In the genomic region with DNA sequence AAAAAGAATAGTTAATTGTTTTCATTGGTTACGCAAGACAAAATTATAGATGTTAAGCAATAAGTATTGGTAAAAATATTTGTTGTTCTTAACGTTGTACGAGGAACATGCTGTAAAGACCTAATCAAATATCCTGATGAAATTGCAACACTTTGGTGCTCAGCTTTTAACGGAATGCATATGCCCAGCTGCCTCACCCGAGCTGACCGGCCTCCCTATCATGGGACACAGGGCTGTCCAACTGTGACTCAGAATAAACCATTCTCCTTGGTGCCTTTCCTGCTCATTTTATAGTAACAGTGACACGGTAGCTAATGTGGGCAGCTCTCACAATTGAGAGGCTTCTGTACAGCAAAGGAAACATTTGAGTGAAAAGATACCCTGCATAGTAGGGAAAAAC, we compare ENCODE assay signal across 7 mouse cellular contexts. TPM values are rescaled to one million over a fixed set of nuclear protein-coding genes. Genes with fewer than 3 reads are reported as not detected.
DNase-seq lines count a peak whose midpoint lies in the region; ATAC-seq and TF ChIP-seq lines count a peak whose summit lies in the region.

No protein-coding gene starts in this region.

- no peaks in the 10 kb centered on the region for H3K4me1 ChIP-seq in ES-Bruce4 (ENCODE audit: control insufficient read depth, insufficient read depth, low read length)
- peaks cover 11% of the 10 kb centered on the region; the same call in 1 of the 2 replicates for H3K4me1 ChIP-seq in heart, embryonic 12.5 days (replicated peaks)
- H3K4me1 ChIP-seq in liver, embryonic 16.5 days (ENCODE audit: control insufficient read depth, low read depth, low read length): peaks cover 20% of the 10 kb centered on the region

- 0 out of 2 replicates have a peak overlapping the region, but pooled peaks have one; percentile 74 for H3K9ac ChIP-seq in ES-Bruce4 (ENCODE audit: low read depth, poor library complexity, severe bottlenecking)
- no peak overlapping the region for H3K9ac ChIP-seq in heart, embryonic 12.5 days
- H3K9ac ChIP-seq in liver, embryonic 16.5 days (ENCODE audit: low read depth, low read length): peak overlapping the region; percentile 48

- no peak for TF ChIP-seq EP300 in ES-Bruce4 (IDR thresholded peaks at IDR 0.05; ENCODE audit: insufficient read depth, low read depth, low read length)

- WGBS in heart, embryonic 12.5 days: 65% methylated on average over 7 of the region's 7 CpGs
- WGBS in liver, embryonic 16.5 days (ENCODE audit: insufficient replicate concordance): 42% methylated on average over 7 of the region's 7 CpGs

- TF ChIP-seq POLR2A in ES-Bruce4 (IDR thresholded peaks at IDR 0.05; ENCODE audit: insufficient read depth, low read length): no peak

- H3K27me3 ChIP-seq in ES-Bruce4 (ENCODE audit: control insufficient read depth, insufficient read depth, low read length, poor library complexity, severe bottlenecking): no peaks in the 10 kb centered on the region
- H3K27me3 ChIP-seq in heart, embryonic 12.5 days (replicated peaks): no peaks in the 10 kb centered on the region
- H3K27me3 ChIP-seq in liver, embryonic 16.5 days (ENCODE audit: control insufficient read depth, insufficient read depth, low read depth, low read length): no peaks in the 10 kb centered on the region

- no peak overlapping the region for H3K27ac ChIP-seq in ES-Bruce4 (ENCODE audit: insufficient read depth, low read length)
- no peak overlapping the region for H3K27ac ChIP-seq in heart, embryonic 12.5 days (ENCODE audit: poor library complexity, severe bottlenecking)
- peak overlapping the region; percentile 45 for H3K27ac ChIP-seq in liver, embryonic 16.5 days (ENCODE audit: low read length)

- intact Hi-C loops in left cerebral cortex, postnatal 36 days (cut with DNase I): no loop called here

- no peak overlapping the region for H3K4me3 ChIP-seq in ES-Bruce4 (ENCODE audit: low read depth, low read length)
- peak overlapping the region; percentile 10; the same call in 1 of the 2 replicates for H3K4me3 ChIP-seq in heart, embryonic 12.5 days
- peak overlapping the region; percentile 48 for H3K4me3 ChIP-seq in liver, embryonic 16.5 days (ENCODE audit: low read depth, low read length)

- TF ChIP-seq CTCF in ES-Bruce4 (IDR thresholded peaks at IDR 0.05; ENCODE audit: low read depth, low read length): no peak

- peak overlapping the region; percentile 52 for H3K4me2 ChIP-seq in heart, embryonic 12.5 days
- peak overlapping the region; percentile 94 for H3K4me2 ChIP-seq in liver, embryonic 16.5 days (ENCODE audit: low read depth, low read length)

- no peak for ATAC-seq in heart, embryonic 12.5 days (ENCODE audit: insufficient number of reproducible peaks, low FRiP score)
- no peak for ATAC-seq in liver, embryonic 16.5 days (ENCODE audit: low read depth)

- DNase-seq in adrenal gland, postnatal 14 days: peak; percentile 54
- DNase-seq in left cerebral cortex, postnatal 36 days (ENCODE audit: low spot score in 2 of 2): no peak
- DNase-seq in thymus, postnatal 0 days (ENCODE audit: low spot score): no peak
- no peak for DNase-seq in layer of hippocampus, adult 11-12 months (ENCODE audit: low spot score)

- H3K9me3 ChIP-seq in ES-Bruce4 (replicated peaks; ENCODE audit: control insufficient read depth, insufficient read depth, low read length, poor library complexity, severe bottlenecking): no peaks in the 10 kb centered on the region
- H3K9me3 ChIP-seq in heart, embryonic 12.5 days (replicated peaks): no peaks in the 10 kb centered on the region
- no peaks in the 10 kb centered on the region for H3K9me3 ChIP-seq in liver, embryonic 16.5 days (replicated peaks; ENCODE audit: control insufficient read depth, low read length)

- H3K36me3 ChIP-seq in ES-Bruce4 (ENCODE audit: control insufficient read depth, insufficient read depth, low read length, poor library complexity, severe bottlenecking): no peaks in the 10 kb centered on the region; the same call in 1 of the 2 replicates
- H3K36me3 ChIP-seq in heart, embryonic 12.5 days: no peaks in the 10 kb centered on the region
- H3K36me3 ChIP-seq in liver, embryonic 16.5 days (ENCODE audit: control insufficient read depth, insufficient read depth): no peaks in the 10 kb centered on the region

RNA-seq across cellular contexts. Expression of a gene that starts 0.9 kb away (rescaled TPM):
- 48.5 and 55.0 TPM in 2 replicates for polyA plus RNA-seq in ES-Bruce4 (2011; ENCODE audit: insufficient read depth, insufficient read length, low read depth, missing spikeins)
- 16.9 and 17.2 TPM in 2 replicates for total RNA-seq in adrenal gland, postnatal 14 days (2021)
- 50.8 and 50.9 TPM in 2 replicates for polyA plus RNA-seq in heart, embryonic 12.5 days (2016; fragmentation: Nextera tagmentation; extraction: Ambion mirVana)
- 11.1 and 11.4 TPM in 2 replicates for polyA plus RNA-seq in liver, embryonic 16.5 days (2015; fragmentation: Nextera tagmentation; extraction: Ambion mirVana)
- total RNA-seq in left cerebral cortex, postnatal 36 days (2021): 10 to 100 TPM; 22.4 to 31.4 TPM
- 17.3 and 17.9 TPM in 2 replicates for polyA plus RNA-seq in thymus, postnatal 0 days (2015; fragmentation: Nextera tagmentation; extraction: Ambion mirVana)

RNA-seq across cellular contexts. Expression of a gene that starts 1.1 kb away (rescaled TPM):
- polyA plus RNA-seq in ES-Bruce4 (2011; ENCODE audit: insufficient read depth, insufficient read length, low read depth, missing spikeins): 12.2 and 12.4 TPM in 2 replicates
- total RNA-seq in adrenal gland, postnatal 14 days (2021): 8.2 and 11.0 TPM in 2 replicates
- polyA plus RNA-seq in heart, embryonic 12.5 days (2016; fragmentation: Nextera tagmentation; extraction: Ambion mirVana): 17.1 and 17.8 TPM in 2 replicates
- 10.1 and 11.2 TPM in 2 replicates for polyA plus RNA-seq in liver, embryonic 16.5 days (2015; fragmentation: Nextera tagmentation; extraction: Ambion mirVana)
- 10 to 100 TPM in 1 of 2 experiments, 1 to 10 TPM in 1; 8.0 to 15.0 TPM for total RNA-seq in left cerebral cortex, postnatal 36 days (2021)
- 23.8 and 29.8 TPM in 2 replicates for polyA plus RNA-seq in thymus, postnatal 0 days (2015; fragmentation: Nextera tagmentation; extraction: Ambion mirVana)
